Mouse (Mus musculus): ENCODE results near the gene Cdk14.

GRCm38 (mm10) chr5:5423723-5424171, 3.6 kb upstream of the Cdk14 start:
- TF ChIP-seq POLR2A (IDR thresholded peaks at IDR 0.05; ENCODE audit: low read depth, low read length) = no peak
- TF ChIP-seq CTCF (conservative IDR thresholded peaks at IDR 0.05; ENCODE audit: insufficient read depth, insufficient read length, low read depth, low read length) = no peak

All from kidney, adult 2 months (tissue).